Mouse (Mus musculus) hindbrain, embryonic 14.5 days (tissue): ENCODE measurements around the gene Fdx1l. TPM values are rescaled to one million over a fixed set of nuclear protein-coding genes. Genes with fewer than 3 reads are reported as not detected.
"Not testable (repeated sequence)": the region's sequence is repeated elsewhere in the genome, so short reads cannot be mapped to it uniquely, and the experiment has no call there.

ENCODE experiments used
- ATAC-seq: fragments of 200-750 bp; cut with Nextera tagmentation; 2 replicates; pipeline ENCODE4 v1.8.0; 2017; ENCODE audit warnings: moderate number of reproducible peaks, mild to moderate bottlenecking, moderate TSS enrichment, moderate library complexity; ENCODE audit not compliant: low FRiP score
- DNase-seq: peaks from one replicate; pipeline ENCODE4 v3.0.0-alpha.2; 2015; ENCODE audit warnings: low spot score
- H3K27ac ChIP-seq: fragments of 300-500 bp; sonication (generic); 2 replicates; pipeline ENCODE4 v1.5.1; 2014; ENCODE audit warnings: mild to moderate bottlenecking, moderate library complexity
- H3K27me3 ChIP-seq: fragments of 300-500 bp; sonication (generic); 2 replicates; pipeline ENCODE4 v1.6.1; 2014; ENCODE audit warnings: mild to moderate bottlenecking, low read length, mixed read lengths; ENCODE audit not compliant: control insufficient read depth, insufficient read depth
- H3K36me3 ChIP-seq: fragments of 300-500 bp; sonication (generic); replicated peaks from 2 replicates; pipeline ENCODE4 v1.6.1; 2014; ENCODE audit not compliant: control insufficient read depth, insufficient read depth
- H3K4me1 ChIP-seq: fragments of 300-500 bp; sonication (generic); replicated peaks from 2 replicates; pipeline ENCODE4 v1.6.1; 2014; ENCODE audit warnings: antibody characterized with exemption, low read length, mixed read lengths; ENCODE audit not compliant: control insufficient read depth, insufficient read depth
- H3K4me2 ChIP-seq: fragments of 300-500 bp; sonication (generic); replicated peaks from 2 replicates; pipeline ENCODE4 v1.6.1; 2014; ENCODE audit warnings: mild to moderate bottlenecking, moderate library complexity
- H3K4me3 ChIP-seq: fragments of 300-500 bp; sonication (generic); replicated peaks from 2 replicates; pipeline ENCODE4 v1.5.1; 2014; ENCODE audit warnings: mild to moderate bottlenecking, low read length
- H3K9ac ChIP-seq: fragments of 300-500 bp; sonication (generic); 2 replicates; pipeline ENCODE4 v1.6.1; 2014
- H3K9me3 ChIP-seq: fragments of 300-500 bp; sonication (generic); 2 replicates; pipeline ENCODE4 v1.6.1; 2016; ENCODE audit warnings: low read length; ENCODE audit not compliant: control insufficient read depth
- WGBS: fragments of 180-500 bp; shearing (Covaris S2); extraction: QIAGEN DNeasy Blood & Tissue Kit; methylation state at CpG from one replicate; pipeline ENCODE4 v1.1.7; 2014; 5-methylcytosine and 5-hydroxymethylcytosine counted together
- polyA plus RNA-seq: library from polyadenylated mRNA; unstranded; fragments of >200 nt; fragmentation: Nextera tagmentation; extraction: Ambion mirVana; gene quantifications from 2 replicates; pipeline ENCODE4 v1.2.1, GENCODE M21; 2014

Fdx1l gene
- polyA plus RNA-seq, 1 experiment from 2014 or later: 72.0 TPM

DNA sequence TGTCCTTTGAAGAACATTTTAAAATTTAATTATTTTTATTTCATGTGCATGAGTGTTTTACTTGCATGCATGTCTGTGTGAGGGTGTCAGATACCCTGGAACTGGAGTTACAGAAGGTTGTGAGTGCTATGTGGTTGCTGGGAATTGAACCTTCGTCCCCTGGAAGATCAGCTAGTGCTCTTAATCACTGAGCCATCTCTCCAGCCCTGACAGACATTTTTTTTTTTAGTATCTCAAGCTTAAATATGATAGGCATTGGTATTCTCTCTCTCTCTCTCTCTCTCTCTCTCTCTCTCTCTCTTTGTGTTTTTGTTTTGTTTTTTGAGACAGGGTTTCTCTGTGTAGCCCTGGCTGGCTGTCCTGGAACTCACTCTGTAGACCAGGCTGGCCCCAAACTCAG, 28.6 kb downstream of the Fdx1l start:
- 79% methylated on average over 1 of the region's 1 CpGs for WGBS
- DNase-seq, H3K27me3 ChIP-seq, H3K36me3 ChIP-seq, H3K9me3 ChIP-seq, ATAC-seq, H3K4me1 ChIP-seq, H3K27ac ChIP-seq, H3K9ac ChIP-seq, H3K4me3 ChIP-seq, H3K4me2 ChIP-seq: not testable (repeated sequence)

DNA sequence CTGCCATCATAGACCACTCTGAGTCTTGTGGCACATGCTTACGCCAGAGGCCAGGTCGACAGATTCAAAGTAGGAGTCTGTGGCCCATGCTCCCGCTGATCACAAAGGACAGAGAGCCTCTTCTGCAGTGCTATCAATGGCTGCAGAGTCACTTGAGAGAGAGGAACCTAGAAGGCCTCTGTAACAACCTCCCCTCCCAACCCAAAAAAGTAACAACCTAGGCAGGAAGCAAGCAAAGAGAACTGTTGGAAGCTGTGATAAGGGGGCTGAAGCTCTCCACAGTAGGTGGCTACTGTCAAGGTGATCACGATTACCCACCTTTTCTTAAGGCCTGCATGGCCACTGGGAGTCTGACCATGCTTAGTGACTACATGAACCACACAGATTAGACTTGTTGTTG, 29.9 kb downstream of the Fdx1l start:
- no peaks in the 10 kb centered on the region for H3K36me3 ChIP-seq
- H3K4me3 ChIP-seq: no peak overlapping the region
- no peak overlapping the region for H3K4me2 ChIP-seq
- no peak overlapping the region for H3K27ac ChIP-seq
- no peaks in the 10 kb centered on the region for H3K4me1 ChIP-seq
- no peak overlapping the region for H3K9ac ChIP-seq
- ATAC-seq (no peak), DNase-seq (no peak)
- H3K27me3 ChIP-seq: peaks cover 21% of the 10 kb centered on the region
- no peaks in the 10 kb centered on the region for H3K9me3 ChIP-seq
- WGBS: 87% methylated on average over 4 of the region's 4 CpGs

DNA sequence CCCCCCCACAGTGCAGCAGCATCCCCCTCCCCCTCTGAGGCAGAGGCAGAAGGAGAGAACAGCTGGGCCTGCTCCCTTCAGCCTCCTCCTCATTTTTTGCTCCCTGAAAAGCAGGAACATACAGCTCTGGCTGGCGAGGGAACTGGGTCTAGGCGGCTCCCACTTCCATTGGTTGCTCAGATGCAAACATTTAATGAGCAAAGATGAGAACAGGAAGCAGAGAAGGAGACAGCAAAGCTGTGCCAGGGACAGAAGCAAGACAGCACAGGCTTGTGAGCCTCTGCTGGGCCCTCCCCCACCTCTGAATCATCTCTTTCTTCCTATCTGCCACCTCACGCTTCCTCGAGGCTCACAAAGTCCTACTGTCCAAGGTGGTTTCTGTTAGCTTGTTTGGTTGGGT, 32.1 kb downstream of the Fdx1l start:
- DNase-seq (no peak), ATAC-seq (no peak)
- H3K27me3 ChIP-seq: peaks cover 44% of the 10 kb centered on the region
- H3K36me3 ChIP-seq: no peaks in the 10 kb centered on the region
- no peak overlapping the region for H3K9ac ChIP-seq
- no peak overlapping the region for H3K4me3 ChIP-seq
- 61% methylated on average over 4 of the region's 4 CpGs for WGBS
- H3K27ac ChIP-seq: no peak overlapping the region
- H3K4me1 ChIP-seq: peaks cover 20% of the 10 kb centered on the region; the same call in 1 of the 2 replicates
- no peak overlapping the region for H3K4me2 ChIP-seq
- H3K9me3 ChIP-seq: no peaks in the 10 kb centered on the region

DNA sequence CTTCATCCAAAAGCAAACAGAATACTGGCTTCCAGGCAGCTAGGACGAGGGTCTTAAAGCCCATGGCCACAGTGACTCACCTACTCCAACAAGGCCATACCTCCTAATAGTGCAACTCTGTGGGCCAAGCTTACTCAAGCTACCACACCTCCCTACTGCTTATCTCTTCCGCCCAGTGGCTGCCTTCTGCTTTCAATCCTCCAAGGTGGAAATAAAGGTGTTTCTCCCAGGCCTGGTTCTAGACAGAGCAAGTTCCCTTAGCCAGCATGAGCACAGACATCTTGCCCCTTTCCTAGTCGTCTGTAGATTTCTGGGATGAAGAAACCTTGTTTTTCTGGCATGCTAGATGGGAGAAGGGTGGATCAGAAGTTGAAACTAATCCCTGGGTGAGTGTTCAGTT, 33.6 kb downstream of the Fdx1l start:
- Histone ChIP-seq H3K4me2 (no peak overlapping the region), H3K36me3 (no peaks in the 10 kb centered on the region), H3K9ac (no peak overlapping the region), H3K27ac (no peak overlapping the region), H3K9me3 (no peaks in the 10 kb centered on the region), H3K4me1 (peaks cover 25% of the 10 kb centered on the region; the same call in 1 of the 2 replicates), H3K4me3 (no peak overlapping the region), H3K27me3 (peaks cover 59% of the 10 kb centered on the region)
- whole genome bisulfite sequencing: 75% methylated on average over 3 of the region's 3 CpGs
- DNase-seq (no peak), ATAC-seq (no peak)

DNA sequence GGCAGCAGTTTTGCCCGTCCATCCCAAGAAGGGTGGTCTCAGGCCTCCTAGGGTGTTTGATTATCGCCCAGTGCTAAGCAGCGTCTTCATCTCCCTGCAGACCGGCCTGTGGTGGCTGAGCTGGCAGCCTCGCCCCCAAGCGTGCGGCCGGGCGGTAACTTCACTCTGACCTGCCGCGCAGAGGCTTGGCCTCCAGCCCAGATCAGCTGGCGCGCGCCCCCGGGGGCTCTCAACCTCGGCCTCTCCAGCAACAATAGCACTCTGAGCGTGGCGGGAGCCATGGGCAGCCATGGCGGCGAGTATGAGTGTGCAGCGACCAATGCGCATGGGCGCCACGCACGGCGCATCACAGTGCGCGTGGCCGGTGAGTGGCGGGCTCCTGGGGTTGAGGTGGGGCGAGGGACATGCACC, 35.9 kb downstream of the Fdx1l start:
- peak; percentile 74; the same call in 1 of the 2 replicates for ATAC-seq
- H3K27ac ChIP-seq: no peak overlapping the region
- peaks cover 36% of the 10 kb centered on the region for H3K4me1 ChIP-seq
- H3K4me2 ChIP-seq: peak overlapping the region; percentile 76
- peak overlapping the region; percentile 46 for H3K4me3 ChIP-seq
- H3K27me3 ChIP-seq: peaks cover 82% of the 10 kb centered on the region
- H3K9me3 ChIP-seq: no peaks in the 10 kb centered on the region
- peak; percentile 61 for DNase-seq
- WGBS: under 1% methylated on average over 31 of the region's 31 CpGs
- H3K9ac ChIP-seq: peak overlapping the region; percentile 70
- no peaks in the 10 kb centered on the region for H3K36me3 ChIP-seq

DNA sequence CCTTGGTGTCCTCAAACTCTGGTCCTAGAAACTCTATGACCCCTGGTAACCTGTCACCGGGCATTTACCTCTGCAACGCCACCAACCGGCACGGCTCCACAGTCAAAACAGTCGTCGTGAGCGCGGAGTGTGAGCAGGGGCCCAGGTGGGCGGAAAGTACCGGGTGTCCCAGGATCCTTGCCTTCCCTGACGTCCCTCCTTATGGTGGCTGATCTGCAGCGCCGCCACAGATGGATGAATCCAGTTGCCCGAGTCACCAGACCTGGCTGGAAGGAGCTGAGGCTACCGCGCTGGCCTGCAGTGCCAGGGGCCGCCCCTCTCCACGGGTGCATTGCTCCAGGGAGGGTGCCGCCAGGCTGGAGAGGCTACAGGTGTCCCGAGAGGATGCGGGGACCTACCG, 36.7 kb downstream of the Fdx1l start:
- Histone ChIP-seq H3K4me2 (peak overlapping the region; percentile 76), H3K27me3 (peaks cover 90% of the 10 kb centered on the region), H3K36me3 (no peaks in the 10 kb centered on the region), H3K9me3 (no peaks in the 10 kb centered on the region), H3K9ac (no peak overlapping the region), H3K4me1 (peaks cover 44% of the 10 kb centered on the region), H3K4me3 (peak overlapping the region; percentile 46), H3K27ac (no peak overlapping the region)
- ATAC-seq (no peak), DNase-seq (no peak)
- WGBS: 2% methylated on average over 22 of the region's 22 CpGs

DNA sequence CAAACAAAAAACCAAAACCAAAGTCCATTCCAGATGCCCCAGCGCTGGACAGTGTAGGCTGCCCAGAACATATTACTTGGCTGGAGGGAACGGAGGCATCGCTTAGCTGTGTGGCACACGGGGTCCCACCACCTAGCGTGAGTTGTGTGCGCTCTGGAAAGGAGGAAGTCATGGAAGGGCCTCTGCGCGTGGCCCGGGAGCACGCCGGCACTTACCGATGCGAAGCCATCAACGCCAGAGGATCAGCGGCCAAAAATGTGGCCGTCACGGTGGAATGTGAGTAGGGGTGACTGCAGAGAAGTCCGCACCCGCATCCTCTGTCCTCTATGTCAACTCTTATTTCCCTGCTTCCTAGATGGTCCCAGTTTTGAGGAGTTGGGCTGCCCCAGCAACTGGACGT, 37.3 kb downstream of the Fdx1l start:
- Histone ChIP-seq H3K27me3 (peaks cover 91% of the 10 kb centered on the region), H3K9me3 (no peaks in the 10 kb centered on the region), H3K4me2 (peak overlapping the region; percentile 76), H3K36me3 (no peaks in the 10 kb centered on the region), H3K27ac (no peak overlapping the region), H3K4me3 (peak overlapping the region; percentile 46), H3K4me1 (peaks cover 45% of the 10 kb centered on the region), H3K9ac (no peak overlapping the region)
- ATAC-seq (no peak), DNase-seq (no peak)
- WGBS: 7% methylated on average over 20 of the region's 20 CpGs

DNA sequence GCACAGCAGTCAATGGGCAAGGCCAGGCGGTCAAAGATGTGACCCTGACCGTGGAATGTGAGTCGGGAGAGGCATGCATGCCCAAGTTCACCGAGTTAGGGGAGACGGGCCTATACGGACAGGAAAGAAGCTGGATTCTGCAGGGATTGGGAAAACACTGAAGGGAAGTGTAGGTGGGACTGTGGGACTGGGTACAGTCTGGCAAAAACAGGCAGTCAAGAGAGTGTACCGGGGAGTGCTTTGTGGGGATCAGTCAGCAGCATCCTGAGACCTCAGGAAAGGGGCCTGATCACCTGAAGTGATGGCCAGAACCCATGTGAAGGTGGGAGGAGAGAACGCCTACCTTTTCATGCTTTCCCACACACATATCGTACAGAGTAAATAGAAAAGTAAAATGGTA, 37.8 kb downstream of the Fdx1l start:
- no peak for DNase-seq
- Histone ChIP-seq H3K9ac (no peak overlapping the region), H3K4me1 (peaks cover 45% of the 10 kb centered on the region), H3K27me3 (peaks cover 93% of the 10 kb centered on the region), H3K36me3 (no peaks in the 10 kb centered on the region), H3K4me2 (peak overlapping the region; percentile 76), H3K27ac (no peak overlapping the region), H3K4me3 (peak overlapping the region; percentile 46; the same call in 1 of the 2 replicates), H3K9me3 (no peaks in the 10 kb centered on the region)
- ATAC-seq: no peak
- 18% methylated on average over 9 of the region's 9 CpGs for WGBS

DNA sequence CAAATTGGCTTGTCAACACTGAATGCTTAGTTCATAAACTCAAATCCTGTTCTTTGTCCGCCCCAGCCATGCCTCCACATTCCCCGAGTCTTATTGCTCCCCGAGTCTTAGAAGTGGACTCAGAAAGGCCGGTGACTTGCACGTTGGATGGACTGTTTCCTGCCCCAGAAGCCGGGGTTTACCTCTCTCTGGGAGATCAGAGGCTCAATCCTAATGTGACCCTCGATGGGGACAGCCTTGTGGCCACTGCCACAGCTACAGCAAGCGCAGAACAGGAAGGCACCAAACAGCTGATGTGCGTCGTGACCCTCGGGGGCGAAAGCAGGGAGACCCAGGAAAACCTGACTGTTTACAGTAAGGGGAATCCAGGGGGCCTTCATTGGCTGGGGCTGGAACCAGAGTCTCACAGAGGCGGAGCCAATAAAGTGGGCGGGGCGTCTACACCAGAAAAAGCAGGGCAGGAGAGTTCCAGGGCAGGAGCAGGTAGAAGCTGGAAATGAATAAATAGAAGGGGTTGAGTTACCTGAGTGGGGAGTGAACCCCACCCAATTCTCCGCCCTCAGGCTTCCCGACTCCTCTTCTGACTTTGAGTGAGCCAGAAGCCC, 38.8 kb downstream of the Fdx1l start:
- peaks cover 93% of the 10 kb centered on the region for H3K27me3 ChIP-seq
- WGBS: 6% methylated on average over 17 of the region's 17 CpGs
- H3K36me3 ChIP-seq: no peaks in the 10 kb centered on the region
- DNase-seq (no peak), ATAC-seq (no peak)
- H3K4me3 ChIP-seq: no peak overlapping the region
- 0 out of 2 replicates have a peak overlapping the region, but pooled peaks have one; percentile 76 for H3K4me2 ChIP-seq
- no peaks in the 10 kb centered on the region for H3K9me3 ChIP-seq
- H3K9ac ChIP-seq: no peak overlapping the region
- H3K4me1 ChIP-seq: peaks cover 48% of the 10 kb centered on the region
- no peak overlapping the region for H3K27ac ChIP-seq

DNA sequence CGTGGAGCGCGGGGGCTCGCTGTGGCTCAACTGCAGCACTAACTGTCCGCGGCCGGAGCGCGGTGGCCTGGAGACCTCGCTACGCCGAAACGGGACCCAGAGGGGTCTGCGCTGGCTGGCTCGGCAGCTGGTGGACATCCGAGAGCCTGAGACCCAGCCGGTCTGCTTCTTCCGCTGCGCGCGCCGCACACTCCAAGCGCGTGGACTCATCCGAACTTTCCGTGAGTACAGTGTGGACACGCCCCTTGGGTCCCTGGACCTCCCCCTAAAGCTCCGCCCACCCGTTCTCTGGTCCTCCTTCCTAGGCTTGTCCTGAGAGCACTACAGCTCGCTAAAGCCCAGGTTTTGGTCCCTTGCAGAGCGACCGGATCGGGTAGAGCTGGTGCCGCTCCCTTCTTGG, 40.3 kb downstream of the Fdx1l start:
- Histone ChIP-seq H3K4me2 (peak overlapping the region; percentile 90), H3K36me3 (no peaks in the 10 kb centered on the region), H3K4me3 (peak overlapping the region; percentile 41), H3K27ac (no peak overlapping the region), H3K4me1 (peaks cover 51% of the 10 kb centered on the region), H3K9me3 (no peaks in the 10 kb centered on the region), H3K27me3 (peaks cover 93% of the 10 kb centered on the region), H3K9ac (no peak overlapping the region)
- under 1% methylated on average over 34 of the region's 34 CpGs for WGBS
- no peak for ATAC-seq
- peak; percentile 54 for DNase-seq
